Mouse (Mus musculus): Measurements from ENCODE around the gene Otud3. TPM values are rescaled to one million over a fixed set of nuclear protein-coding genes. Genes with fewer than 3 reads are reported as not detected.

The Otud3 gene
- total and polyA plus RNA-seq, 2 experiments from 2014 or later = 3.8 to 6.8 TPM

- peak; percentile 100 for TF ChIP-seq CTCF (IDR thresholded peaks at IDR 0.05; ENCODE audit: low read depth)
- peak; percentile 94 for DNase-seq (ENCODE audit: low spot score)
Observed at GRCm38 (mm10) chr4:138856491-138856890, 57.3 kb downstream of the Otud3 start.

GRCm38 (mm10) chr4:138855092-138855632, 58.6 kb downstream of the Otud3 start:
- Histone ChIP-seq H3K36me3 (ENCODE audit: insufficient read depth, low read length) (no peaks in the 10 kb centered on the region), H3K4me1 (ENCODE audit: insufficient read depth, low read length) (no peaks in the 10 kb centered on the region), H3K9me3 (ENCODE audit: low read length) (no peaks in the 10 kb centered on the region), H3K27me3 (ENCODE audit: insufficient read depth, low read length) (no peaks in the 10 kb centered on the region), H3K4me3 (ENCODE audit: low read length) (no peak overlapping the region), H3K27ac (no peak overlapping the region), H3K4me2 (ENCODE audit: low read depth, low read length) (no peak overlapping the region), H3K9ac (replicated peaks; ENCODE audit: low read length) (no peak overlapping the region)
- DNase-seq (ENCODE audit: low spot score) = peak; percentile 43
- no peak for TF ChIP-seq CTCF (IDR thresholded peaks at IDR 0.05; ENCODE audit: low read depth)
- no peak for ATAC-seq
- 72% methylated on average over 9 of the region's 9 CpGs for WGBS

More at GRCm38 (mm10) chr4:138856491-138856890, 57.3 kb downstream of the Otud3 start:
- no peaks in the 10 kb centered on the region for H3K9me3 ChIP-seq (ENCODE audit: low read length)
- H3K4me3 ChIP-seq (ENCODE audit: low read length) = no peak overlapping the region
- H3K36me3 ChIP-seq (ENCODE audit: insufficient read depth, low read length) = no peaks in the 10 kb centered on the region
- H3K27me3 ChIP-seq (ENCODE audit: insufficient read depth, low read length) = no peaks in the 10 kb centered on the region
- H3K4me2 ChIP-seq (ENCODE audit: low read depth, low read length) = no peak overlapping the region
- WGBS = 23% methylated on average over 7 of the region's 7 CpGs
- H3K4me1 ChIP-seq (ENCODE audit: insufficient read depth, low read length) = no peaks in the 10 kb centered on the region
- ATAC-seq = peak; percentile 55
- no peak overlapping the region for H3K9ac ChIP-seq (replicated peaks; ENCODE audit: low read length)
- H3K27ac ChIP-seq = no peak overlapping the region

- Histone ChIP-seq H3K4me1 (ENCODE audit: insufficient read depth, low read length) (no peaks in the 10 kb centered on the region), H3K4me2 (ENCODE audit: low read depth, low read length) (no peak overlapping the region), H3K27me3 (ENCODE audit: insufficient read depth, low read length) (no peaks in the 10 kb centered on the region), H3K9me3 (ENCODE audit: low read length) (no peaks in the 10 kb centered on the region), H3K9ac (replicated peaks; ENCODE audit: low read length) (no peak overlapping the region), H3K36me3 (ENCODE audit: insufficient read depth, low read length) (no peaks in the 10 kb centered on the region), H3K4me3 (ENCODE audit: low read length) (no peak overlapping the region), H3K27ac (no peak overlapping the region)
- no peak for ATAC-seq
- no peak for TF ChIP-seq CTCF (IDR thresholded peaks at IDR 0.05; ENCODE audit: low read depth)
- no peak for DNase-seq (ENCODE audit: low spot score)
- WGBS = 78% methylated on average over 6 of the region's 6 CpGs
Observed at GRCm38 (mm10) chr4:138852961-138853360, 60.8 kb downstream of the Otud3 start.

- Histone ChIP-seq H3K27me3 (ENCODE audit: insufficient read depth, low read length) (no peaks in the 10 kb centered on the region), H3K27ac (no peak overlapping the region), H3K9ac (replicated peaks; ENCODE audit: low read length) (no peak overlapping the region), H3K4me3 (ENCODE audit: low read length) (no peak overlapping the region), H3K36me3 (ENCODE audit: insufficient read depth, low read length) (no peaks in the 10 kb centered on the region), H3K4me1 (ENCODE audit: insufficient read depth, low read length) (no peaks in the 10 kb centered on the region), H3K9me3 (ENCODE audit: low read length) (no peaks in the 10 kb centered on the region), H3K4me2 (ENCODE audit: low read depth, low read length) (no peak overlapping the region)
- DNase-seq (ENCODE audit: low spot score) = peak; percentile 84
- TF ChIP-seq CTCF (IDR thresholded peaks at IDR 0.05; ENCODE audit: low read depth) = peak; percentile 100
- ATAC-seq = peak; percentile 77
- under 1% methylated on average over 4 of the region's 4 CpGs for WGBS
Observed at GRCm38 (mm10) chr4:138851463-138851862, 62.3 kb downstream of the Otud3 start.

Other genes starting within 250 kb of the Otud3 start
- gene Pla2g2c, start 189.2 kb downstream of the Otud3 start, total RNA-seq (2014; rRNA removed) = 0.26 and 1.5 TPM in 2 replicates
- 0.82 and 0.93 TPM in 2 replicates for gene Pla2g2c, start 189.2 kb downstream of the Otud3 start, polyA plus RNA-seq (2015; fragmentation: Nextera tagmentation; extraction: Ambion mirVana)
- 6.9 and 8.9 TPM in 2 replicates for gene Ubxn10, start 176.8 kb downstream of the Otud3 start, total RNA-seq (2014; rRNA removed)
- 3.1 and 3.3 TPM in 2 replicates for gene Ubxn10, start 176.8 kb downstream of the Otud3 start, polyA plus RNA-seq (2015; fragmentation: Nextera tagmentation; extraction: Ambion mirVana)
- gene Pla2g2f, start 156.3 kb downstream of the Otud3 start, total RNA-seq (2014; rRNA removed) = not detected in 2 replicates
- 0.09 and 0.11 TPM in 2 replicates for gene Pla2g2f, start 156.3 kb downstream of the Otud3 start, polyA plus RNA-seq (2015; fragmentation: Nextera tagmentation; extraction: Ambion mirVana)
- gene Pla2g2d, start 138.2 kb downstream of the Otud3 start, total RNA-seq (2014; rRNA removed) = 0.14 and 0.31 TPM in 2 replicates
- 0.71 and 0.76 TPM in 2 replicates for gene Pla2g2d, start 138.2 kb downstream of the Otud3 start, polyA plus RNA-seq (2015; fragmentation: Nextera tagmentation; extraction: Ambion mirVana)
- 0.94 TPM in 1 of 2 replicates, not detected in the other for gene Pla2g5, start 50.5 kb downstream of the Otud3 start, total RNA-seq (2014; rRNA removed)
- gene Pla2g5, start 50.5 kb downstream of the Otud3 start, polyA plus RNA-seq (2015; fragmentation: Nextera tagmentation; extraction: Ambion mirVana) = 1.1 and 1.9 TPM in 2 replicates
- not detected in 2 replicates for gene Gm13030, start 40.0 kb downstream of the Otud3 start, total RNA-seq (2014; rRNA removed)
- not detected in 2 replicates for gene Gm13030, start 40.0 kb downstream of the Otud3 start, polyA plus RNA-seq (2015; fragmentation: Nextera tagmentation; extraction: Ambion mirVana)
- not detected in 2 replicates for gene Pla2g2e, start 36.0 kb downstream of the Otud3 start, total RNA-seq (2014; rRNA removed)
- not detected in 2 replicates for gene Pla2g2e, start 36.0 kb downstream of the Otud3 start, polyA plus RNA-seq (2015; fragmentation: Nextera tagmentation; extraction: Ambion mirVana)
- gene Rnf186, start 53.2 kb upstream of the Otud3 start, total RNA-seq (2014; rRNA removed) = not detected in 2 replicates
- gene Rnf186, start 53.2 kb upstream of the Otud3 start, polyA plus RNA-seq (2015; fragmentation: Nextera tagmentation; extraction: Ambion mirVana) = not detected in 2 replicates
- gene Tmco4, start 58.9 kb upstream of the Otud3 start, total RNA-seq (2014; rRNA removed) = 2.8 and 4.0 TPM in 2 replicates
- gene Tmco4, start 58.9 kb upstream of the Otud3 start, polyA plus RNA-seq (2015; fragmentation: Nextera tagmentation; extraction: Ambion mirVana) = 1.5 and 2.0 TPM in 2 replicates
- 2.0 and 4.3 TPM in 2 replicates for gene Htr6, start 161.6 kb upstream of the Otud3 start, total RNA-seq (2014; rRNA removed)
- 0.74 and 0.96 TPM in 2 replicates for gene Htr6, start 161.6 kb upstream of the Otud3 start, polyA plus RNA-seq (2015; fragmentation: Nextera tagmentation; extraction: Ambion mirVana)
- gene Nbl1, start 179.0 kb upstream of the Otud3 start, total RNA-seq (2014; rRNA removed) = 69.4 and 85.3 TPM in 2 replicates
- gene Nbl1, start 179.0 kb upstream of the Otud3 start, polyA plus RNA-seq (2015; fragmentation: Nextera tagmentation; extraction: Ambion mirVana) = 60.6 and 64.4 TPM in 2 replicates
- 17.1 and 19.1 TPM in 2 replicates for gene Minos1, start 217.2 kb upstream of the Otud3 start, total RNA-seq (2014; rRNA removed)
- 462 and 467 TPM in 2 replicates for gene Minos1, start 217.2 kb upstream of the Otud3 start, polyA plus RNA-seq (2015; fragmentation: Nextera tagmentation; extraction: Ambion mirVana)